Mouse (Mus musculus): ENCODE measurements around the gene Stk39. TPM values are rescaled to one million over a fixed set of nuclear protein-coding genes. Genes with fewer than 3 reads are reported as not detected.

The Stk39 gene
- polyA plus RNA-seq, 1 experiment from 2014 or later = 77.2 TPM

DNA sequence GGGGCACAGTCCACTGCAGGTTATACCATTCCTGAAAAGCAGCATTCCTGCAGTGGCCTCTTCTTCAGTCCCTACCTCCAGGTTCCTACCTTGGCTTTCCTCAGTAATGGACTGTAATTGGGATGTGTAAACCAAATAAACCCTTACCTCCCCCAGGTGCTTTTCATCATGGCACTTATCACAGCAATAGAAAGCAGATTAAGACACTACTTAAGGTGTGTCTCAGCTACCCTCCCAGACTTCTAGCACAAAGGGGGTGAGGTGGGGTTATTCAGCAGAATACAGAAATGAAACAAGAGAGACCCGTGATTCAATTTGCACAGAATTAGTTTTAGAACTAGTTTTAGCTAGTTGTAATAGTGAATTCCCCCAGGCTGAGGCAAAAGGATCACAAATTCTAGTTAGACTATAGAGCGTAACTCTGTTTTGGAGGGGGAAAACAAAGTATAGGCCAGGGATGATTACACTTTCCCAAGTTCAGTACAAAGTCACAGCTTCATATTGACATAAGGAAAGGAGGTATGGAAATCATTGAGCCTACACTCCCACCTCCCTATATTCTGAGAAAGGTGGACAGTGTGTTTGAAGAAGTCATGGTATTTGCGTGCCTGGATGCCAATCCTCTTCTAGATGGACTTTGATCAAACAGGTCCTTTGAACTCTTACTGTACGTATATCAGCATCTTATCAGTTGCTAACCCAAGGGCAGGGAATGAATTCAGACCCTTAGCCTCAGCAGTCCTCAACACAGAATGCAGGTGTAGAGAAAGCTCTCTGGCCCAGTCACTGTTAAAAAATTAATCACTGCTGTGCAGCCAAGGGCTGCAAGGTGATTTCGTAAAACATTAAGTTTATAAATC lies 279.2 kb downstream of the Stk39 start:
- Histone ChIP-seq H3K27me3 (replicated peaks) (no peaks in the 10 kb centered on the region), H3K27ac (ENCODE audit: poor library complexity, severe bottlenecking) (no peak overlapping the region), H3K4me1 (replicated peaks) (no peaks in the 10 kb centered on the region), H3K4me3 (no peak overlapping the region), H3K9me3 (replicated peaks) (no peaks in the 10 kb centered on the region), H3K4me2 (no peak overlapping the region), H3K9ac (no peak overlapping the region), H3K36me3 (no peaks in the 10 kb centered on the region)
- ATAC-seq (ENCODE audit: insufficient number of reproducible peaks, low FRiP score) = no peak
- WGBS = 76% methylated on average over 5 of the region's 5 CpGs

DNA sequence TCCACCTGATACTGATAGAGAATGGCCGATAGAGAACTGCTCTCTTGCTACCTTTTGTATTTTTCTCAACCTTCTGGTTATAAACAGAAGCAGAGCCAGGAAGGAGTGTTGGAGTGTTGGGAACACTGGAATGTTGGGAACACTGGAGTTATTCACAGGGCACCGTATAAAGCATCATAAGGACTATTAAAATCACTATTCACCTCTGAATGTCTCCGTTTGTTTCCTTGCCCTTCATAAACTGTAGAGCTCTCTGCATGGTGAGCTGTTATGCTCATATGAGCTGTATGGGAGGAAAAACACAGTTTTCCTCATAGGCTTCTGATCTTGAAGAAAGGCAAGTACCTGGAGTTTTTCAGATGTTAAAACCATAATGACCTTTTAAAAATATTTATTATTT lies 295.6 kb downstream of the Stk39 start:
- H3K27ac ChIP-seq (ENCODE audit: poor library complexity, severe bottlenecking) = no peak overlapping the region
- H3K27me3 ChIP-seq (replicated peaks) = no peaks in the 10 kb centered on the region
- no peak for ATAC-seq (ENCODE audit: insufficient number of reproducible peaks, low FRiP score)
- 79% methylated on average over 3 of the region's 3 CpGs for WGBS
- H3K36me3 ChIP-seq = no peaks in the 10 kb centered on the region
- H3K4me3 ChIP-seq = no peak overlapping the region
- H3K4me2 ChIP-seq = no peak overlapping the region
- 0 out of 2 replicates have a peak, but pooled peaks cover under 1% of the 10 kb centered on the region for H3K9me3 ChIP-seq (replicated peaks)
- H3K4me1 ChIP-seq (replicated peaks) = 0 out of 2 replicates have a peak, but pooled peaks cover under 1% of the 10 kb centered on the region
- H3K9ac ChIP-seq = no peak overlapping the region

DNA sequence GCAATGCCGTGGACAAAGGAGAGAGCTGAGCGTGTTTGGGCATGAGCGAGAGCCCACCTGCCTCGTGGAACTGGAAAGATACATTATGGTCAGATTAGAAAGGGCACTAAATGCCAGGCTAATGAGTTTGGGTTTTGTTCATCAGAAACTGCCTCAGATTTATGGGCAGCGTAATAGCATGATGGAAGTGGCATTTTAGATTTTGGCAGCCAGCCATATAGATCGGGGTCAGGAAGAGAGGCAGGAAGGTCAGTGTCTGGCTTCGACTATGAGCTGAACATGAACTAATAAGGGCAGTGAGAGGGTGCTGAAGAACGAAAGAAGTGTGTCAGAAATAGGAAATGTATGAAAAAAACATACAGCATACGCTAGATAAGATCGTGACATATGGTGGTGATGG lies 300.8 kb downstream of the Stk39 start:
- Histone ChIP-seq H3K4me3 (no peak overlapping the region), H3K9ac (no peak overlapping the region), H3K4me2 (no peak overlapping the region), H3K9me3 (replicated peaks) (no peaks in the 10 kb centered on the region), H3K27me3 (replicated peaks) (no peaks in the 10 kb centered on the region), H3K4me1 (replicated peaks) (0 out of 2 replicates have a peak, but pooled peaks cover 4% of the 10 kb centered on the region), H3K36me3 (no peaks in the 10 kb centered on the region), H3K27ac (ENCODE audit: poor library complexity, severe bottlenecking) (no peak overlapping the region)
- 63% methylated on average over 10 of the region's 10 CpGs for WGBS
- no peak for ATAC-seq (ENCODE audit: insufficient number of reproducible peaks, low FRiP score)

DNA sequence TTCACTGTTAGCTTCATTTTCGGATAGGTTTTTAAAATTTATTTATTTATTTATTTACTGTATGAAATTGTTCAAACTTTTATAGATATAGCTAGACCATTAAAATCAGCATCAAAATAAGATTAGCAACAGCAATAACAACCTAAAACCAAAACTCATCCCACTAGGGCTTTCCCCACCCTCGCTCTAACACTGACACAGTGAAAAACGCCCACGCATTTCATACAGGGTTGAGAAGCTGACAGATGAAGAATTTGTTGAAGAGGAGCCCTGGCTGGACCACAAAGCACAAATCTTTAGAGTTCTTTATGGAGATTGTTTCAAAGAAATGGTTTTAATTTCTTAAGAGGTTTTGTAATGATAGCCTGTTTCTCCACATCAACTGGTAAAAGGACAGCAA lies 310.1 kb downstream of the Stk39 start:
- no peaks in the 10 kb centered on the region for H3K4me1 ChIP-seq (replicated peaks)
- 78% methylated on average over 4 of the region's 4 CpGs for WGBS
- H3K4me2 ChIP-seq = no peak overlapping the region
- no peak overlapping the region for H3K9ac ChIP-seq
- no peaks in the 10 kb centered on the region for H3K36me3 ChIP-seq
- H3K27ac ChIP-seq (ENCODE audit: poor library complexity, severe bottlenecking) = no peak overlapping the region
- H3K27me3 ChIP-seq (replicated peaks) = no peaks in the 10 kb centered on the region
- no peak overlapping the region for H3K4me3 ChIP-seq
- no peaks in the 10 kb centered on the region for H3K9me3 ChIP-seq (replicated peaks)
- ATAC-seq (ENCODE audit: insufficient number of reproducible peaks, low FRiP score) = no peak

DNA sequence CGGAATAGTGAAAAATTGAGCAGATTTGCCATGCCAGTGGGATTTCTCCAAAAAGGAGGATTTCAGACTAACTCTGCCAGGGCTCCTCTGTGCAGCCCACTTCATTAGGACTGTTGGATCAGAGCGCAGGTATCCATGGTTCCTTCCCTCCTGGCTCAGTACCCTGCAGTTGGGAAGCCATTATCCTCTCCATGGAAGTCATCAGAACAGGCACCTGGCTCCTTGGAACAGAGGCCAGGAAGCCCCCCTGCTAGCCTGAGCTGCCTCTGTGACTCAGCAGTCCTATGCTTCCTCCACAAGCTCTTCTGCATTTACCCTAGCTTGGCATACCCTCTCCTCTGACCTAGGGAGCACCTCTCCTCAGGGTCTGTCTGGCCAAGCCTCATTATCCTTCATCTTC lies 311.5 kb downstream of the Stk39 start:
- Histone ChIP-seq H3K4me1 (replicated peaks) (no peaks in the 10 kb centered on the region), H3K4me2 (no peak overlapping the region), H3K27ac (ENCODE audit: poor library complexity, severe bottlenecking) (no peak overlapping the region), H3K27me3 (replicated peaks) (no peaks in the 10 kb centered on the region), H3K36me3 (no peaks in the 10 kb centered on the region), H3K4me3 (no peak overlapping the region), H3K9ac (no peak overlapping the region), H3K9me3 (replicated peaks) (no peaks in the 10 kb centered on the region)
- no peak for ATAC-seq (ENCODE audit: insufficient number of reproducible peaks, low FRiP score)
- 81% methylated on average over 2 of the region's 2 CpGs for WGBS

Other genes starting within 250 kb of the Stk39 start
- gene 4933409G03Rik, start 110.1 kb upstream of the Stk39 start, polyA plus RNA-seq (2016; fragmentation: Nextera tagmentation; extraction: Ambion mirVana) = not detected in 2 replicates
- not detected in 2 replicates for gene 4932414N04Rik, start 184.2 kb upstream of the Stk39 start, polyA plus RNA-seq (2016; fragmentation: Nextera tagmentation; extraction: Ambion mirVana)

Measured in heart, embryonic 12.5 days (tissue).